Mouse (Mus musculus) limb, embryonic 12.5 days (tissue): ENCODE data around the gene Trim16. TPM values are rescaled to one million over a fixed set of nuclear protein-coding genes. Genes with fewer than 3 reads are reported as not detected.

Experiments
- ATAC-seq: fragments of 200-750 bp; cut with Nextera tagmentation; 2 replicates; pipeline ENCODE4 v1.8.0; 2017; ENCODE audit warnings: low read depth, moderate TSS enrichment; ENCODE audit not compliant: insufficient number of reproducible peaks, insufficient read depth, low FRiP score, low TSS enrichment
- H3K27ac ChIP-seq: fragments of 300-500 bp; sonication (generic); 2 replicates; pipeline ENCODE4 v1.5.1; 2016; ENCODE audit warnings: mild to moderate bottlenecking, moderate library complexity
- H3K27me3 ChIP-seq: fragments of 300-500 bp; sonication (generic); 2 replicates; pipeline ENCODE4 v1.6.1; 2016; ENCODE audit warnings: mild to moderate bottlenecking, moderate library complexity
- H3K36me3 ChIP-seq: fragments of 300-500 bp; sonication (generic); 2 replicates; pipeline ENCODE4 v1.6.1; 2016; ENCODE audit warnings: mild to moderate bottlenecking, moderate library complexity
- H3K4me1 ChIP-seq: fragments of 300-500 bp; sonication (generic); replicated peaks from 2 replicates; pipeline ENCODE4 v1.6.1; 2016
- H3K4me2 ChIP-seq: fragments of 300-500 bp; sonication (generic); 2 replicates; pipeline ENCODE4 v1.6.1; 2016; ENCODE audit warnings: mild to moderate bottlenecking, moderate library complexity
- H3K4me3 ChIP-seq: fragments of 300-500 bp; sonication (generic); replicated peaks from 2 replicates; pipeline ENCODE4 v1.5.1; 2016; ENCODE audit warnings: mild to moderate bottlenecking
- H3K9ac ChIP-seq: fragments of 300-500 bp; sonication (generic); replicated peaks from 2 replicates; pipeline ENCODE4 v1.6.1; 2016; ENCODE audit warnings: mild to moderate bottlenecking, moderate library complexity
- H3K9me3 ChIP-seq: fragments of 300-500 bp; sonication (generic); 2 replicates; pipeline ENCODE4 v1.6.1; 2016; ENCODE audit warnings: mild to moderate bottlenecking, moderate library complexity
- WGBS: fragments of 180-500 bp; shearing (Covaris S2); methylation state at CpG from one replicate; pipeline ENCODE4 v1.1.7; 2016; 5-methylcytosine and 5-hydroxymethylcytosine counted together
- polyA plus RNA-seq: library from polyadenylated mRNA; unstranded; fragments of >200 nt; fragmentation: Nextera tagmentation; extraction: Ambion mirVana; gene quantifications from 2 replicates; pipeline ENCODE4 v1.2.1, GENCODE M21; 2016

Gene Trim16
- polyA plus RNA-seq, 1 experiment from 2014 or later: 8.3 TPM

DNA sequence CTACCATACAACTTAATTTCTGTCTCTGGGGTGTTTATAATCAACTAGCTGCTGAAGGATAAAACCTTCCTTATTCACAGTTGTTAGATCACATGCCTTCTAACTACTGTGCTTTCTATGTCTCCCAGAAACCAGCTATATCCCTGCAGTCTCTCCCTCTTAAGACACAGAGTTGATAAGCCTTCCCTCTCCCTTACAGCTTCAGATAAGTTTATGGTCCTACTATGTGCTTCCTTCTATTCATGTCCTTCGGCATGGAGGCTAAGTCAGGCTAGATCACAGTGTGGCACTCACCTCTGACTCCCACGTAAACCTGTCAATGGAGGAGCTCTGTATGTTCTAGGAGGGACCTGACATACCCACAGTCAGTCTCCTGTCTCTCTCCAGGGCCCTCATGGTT is 10.4 kb downstream of the Trim16 start:
- Histone ChIP-seq H3K36me3 (no peaks in the 10 kb centered on the region), H3K4me2 (no peak overlapping the region), H3K27me3 (no peaks in the 10 kb centered on the region), H3K4me1 (peaks cover 11% of the 10 kb centered on the region), H3K4me3 (no peak overlapping the region), H3K27ac (no peak overlapping the region), H3K9me3 (no peaks in the 10 kb centered on the region), H3K9ac (0 out of 2 replicates have a peak overlapping the region, but pooled peaks have one; percentile 3)
- no peak for ATAC-seq
- 84% methylated on average over 2 of the region's 2 CpGs for WGBS

DNA sequence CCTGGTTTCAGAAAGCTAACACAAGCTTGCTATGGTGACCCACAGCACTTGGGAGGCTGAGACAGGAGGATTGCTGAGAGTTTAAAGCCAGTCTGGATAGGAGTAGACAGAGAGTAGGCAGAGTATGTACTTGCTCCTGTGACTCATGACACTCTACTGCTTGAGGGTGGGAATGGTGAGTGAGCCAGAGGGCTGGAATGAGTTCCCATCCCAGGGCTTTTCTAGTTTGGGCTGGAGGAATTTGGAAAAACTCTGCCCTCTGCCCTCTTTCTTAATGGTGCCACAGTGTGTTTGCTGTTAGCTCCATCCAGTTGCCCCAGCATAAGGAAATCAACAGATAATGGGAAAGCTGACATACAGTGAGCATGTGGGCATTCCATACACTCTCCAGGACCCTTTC is 11.9 kb downstream of the Trim16 start:
- H3K4me1 ChIP-seq: no peaks in the 10 kb centered on the region
- H3K36me3 ChIP-seq: no peaks in the 10 kb centered on the region
- no peak overlapping the region for H3K4me2 ChIP-seq
- H3K4me3 ChIP-seq: no peak overlapping the region
- H3K9me3 ChIP-seq: no peaks in the 10 kb centered on the region
- no peak overlapping the region for H3K27ac ChIP-seq
- no peaks in the 10 kb centered on the region for H3K27me3 ChIP-seq
- H3K9ac ChIP-seq: no peak overlapping the region
- ATAC-seq: no peak

DNA sequence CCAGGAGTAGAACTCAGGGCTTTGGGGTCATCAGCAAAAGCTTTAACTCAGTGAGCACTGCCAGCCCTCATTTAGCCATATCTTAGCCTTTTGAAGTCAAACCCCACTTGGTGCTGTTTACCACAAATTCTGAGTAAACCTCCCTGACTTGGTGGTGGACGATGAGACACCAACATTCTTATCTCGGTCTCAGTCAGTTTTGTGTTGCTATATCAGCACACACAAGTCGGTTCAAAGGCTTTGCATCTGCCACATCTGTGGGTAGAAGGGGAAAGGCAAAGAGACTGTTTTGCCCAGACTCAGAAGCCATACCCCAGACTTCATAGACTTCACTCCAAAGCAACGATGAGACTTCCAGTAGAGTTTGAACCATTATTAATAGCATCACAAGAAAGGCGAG is 24.5 kb downstream of the Trim16 start:
- peaks cover 10% of the 10 kb centered on the region for H3K36me3 ChIP-seq
- no peak overlapping the region for H3K4me2 ChIP-seq
- no peaks in the 10 kb centered on the region for H3K9me3 ChIP-seq
- WGBS: 82% methylated on average over 5 of the region's 5 CpGs
- H3K4me3 ChIP-seq: no peak overlapping the region
- H3K9ac ChIP-seq: no peak overlapping the region
- no peaks in the 10 kb centered on the region for H3K27me3 ChIP-seq
- H3K4me1 ChIP-seq: peaks cover 16% of the 10 kb centered on the region
- no peak overlapping the region for H3K27ac ChIP-seq
- no peak for ATAC-seq

DNA sequence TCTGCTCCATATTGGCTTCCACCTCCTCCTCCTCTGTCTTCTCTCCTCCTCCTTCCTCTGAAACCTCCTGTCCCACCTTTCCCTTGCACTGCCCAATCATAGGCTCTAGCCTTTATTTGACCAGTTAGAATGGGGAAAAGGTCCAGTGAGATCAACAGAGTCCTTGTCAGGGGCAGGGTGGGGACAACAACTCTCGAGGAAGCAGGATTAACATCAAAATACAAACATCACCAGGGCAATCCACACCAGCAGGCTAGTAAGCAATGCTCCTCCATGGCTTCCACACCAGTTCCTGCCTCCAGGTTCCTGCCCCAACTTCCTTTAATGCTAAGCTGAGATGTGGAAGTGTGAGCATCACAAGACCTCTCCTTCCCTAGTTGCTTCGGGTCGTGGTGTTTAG is 25.7 kb downstream of the Trim16 start:
- Histone ChIP-seq H3K4me1 (peaks cover 16% of the 10 kb centered on the region), H3K36me3 (peaks cover 5% of the 10 kb centered on the region), H3K27me3 (no peaks in the 10 kb centered on the region), H3K4me2 (no peak overlapping the region), H3K27ac (no peak overlapping the region), H3K4me3 (no peak overlapping the region), H3K9ac (no peak overlapping the region), H3K9me3 (no peaks in the 10 kb centered on the region)
- ATAC-seq: no peak
- 75% methylated on average over 3 of the region's 3 CpGs for WGBS

DNA sequence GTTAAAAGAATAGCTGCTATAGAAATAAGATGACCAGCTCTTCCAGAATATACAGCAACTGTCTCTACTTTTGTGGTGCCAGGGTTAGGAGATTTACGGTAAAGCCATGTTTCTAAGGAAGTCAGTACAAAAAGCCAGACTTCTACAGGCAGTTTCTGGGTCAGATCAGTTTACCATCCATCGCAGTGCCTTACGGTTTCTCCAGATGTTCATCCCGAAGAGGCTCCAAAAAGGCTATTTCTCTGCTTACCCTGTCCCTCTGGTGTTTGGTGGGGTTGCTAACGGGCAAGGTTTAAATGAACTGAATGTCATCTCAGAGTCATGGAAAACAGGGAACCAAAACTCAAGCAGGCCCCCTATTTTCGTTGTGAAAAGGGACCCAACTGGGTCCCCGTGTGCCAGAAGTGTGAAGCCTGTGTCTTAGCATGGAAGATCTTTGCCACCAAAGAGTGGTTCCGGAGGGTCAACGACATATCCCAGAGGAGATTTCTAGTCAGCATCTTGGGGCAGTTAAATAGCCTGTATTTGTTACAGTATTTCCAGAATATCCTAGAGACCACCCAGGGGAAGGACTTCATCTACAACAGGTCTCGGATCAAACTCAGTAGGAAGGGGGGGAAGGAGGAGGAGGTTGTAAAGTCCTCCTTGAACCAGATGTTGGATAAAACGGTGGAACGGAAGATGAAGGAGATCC is 27.1 kb downstream of the Trim16 start, which contains the start of gene Fbxw10:
Fbxw10 (plus strand) TSS at position 109 of the 694 bp plus-strand sequence.
- WGBS: 8% methylated on average over 12 of the region's 12 CpGs
- no peaks in the 10 kb centered on the region for H3K36me3 ChIP-seq
- 0 out of 2 replicates have a peak within 1 kb of the TSS, but pooled peaks have one; percentile 48 for H3K9ac ChIP-seq
- peak within 1 kb of the TSS; percentile 91 for H3K27ac ChIP-seq
- ATAC-seq: peak; percentile 42; the same call in 1 of the 2 replicates
- H3K9me3 ChIP-seq: no peaks in the 10 kb centered on the region
- no peaks in the 10 kb centered on the region for H3K27me3 ChIP-seq
- H3K4me2 ChIP-seq: peak within 1 kb of the TSS; percentile 56
- peaks cover 16% of the 10 kb centered on the region for H3K4me1 ChIP-seq
- peak within 1 kb of the TSS; percentile 30 for H3K4me3 ChIP-seq

DNA sequence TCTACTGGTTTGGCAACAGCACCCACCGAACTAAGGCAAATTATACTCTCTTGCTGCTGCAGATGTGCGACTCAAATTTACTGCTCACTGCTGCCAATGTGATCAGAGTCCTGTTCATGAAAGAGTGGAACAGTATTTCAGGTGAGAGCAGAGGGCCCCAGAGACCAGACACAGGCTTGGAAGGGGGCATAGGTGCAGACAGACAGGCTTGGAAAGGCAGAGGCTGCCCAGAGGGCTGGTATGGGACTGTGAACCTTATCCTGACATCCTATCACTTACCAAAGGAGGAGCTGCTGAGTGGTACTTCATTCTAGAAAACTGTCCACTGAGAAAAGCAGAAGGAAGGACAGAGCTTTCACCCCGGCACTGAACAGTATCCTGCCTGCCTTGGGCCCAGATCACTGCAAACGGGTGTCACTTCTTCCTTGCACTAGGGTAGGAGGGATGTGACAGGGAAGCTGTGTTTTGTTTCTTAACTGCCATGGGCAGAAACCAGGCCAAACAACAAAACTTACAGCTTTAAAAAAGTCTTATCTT is 27.7 kb downstream of the Trim16 start:
- H3K4me2 ChIP-seq: peak overlapping the region; percentile 56
- 30% methylated on average over 4 of the region's 4 CpGs for WGBS
- peak overlapping the region; percentile 91 for H3K27ac ChIP-seq
- peaks cover 16% of the 10 kb centered on the region for H3K4me1 ChIP-seq
- H3K4me3 ChIP-seq: peak overlapping the region; percentile 30; the same call in 1 of the 2 replicates
- 0 out of 2 replicates have a peak overlapping the region, but pooled peaks have one; percentile 37 for H3K9ac ChIP-seq
- H3K36me3 ChIP-seq: no peaks in the 10 kb centered on the region
- no peaks in the 10 kb centered on the region for H3K9me3 ChIP-seq
- ATAC-seq: no peak
- H3K27me3 ChIP-seq: no peaks in the 10 kb centered on the region

DNA sequence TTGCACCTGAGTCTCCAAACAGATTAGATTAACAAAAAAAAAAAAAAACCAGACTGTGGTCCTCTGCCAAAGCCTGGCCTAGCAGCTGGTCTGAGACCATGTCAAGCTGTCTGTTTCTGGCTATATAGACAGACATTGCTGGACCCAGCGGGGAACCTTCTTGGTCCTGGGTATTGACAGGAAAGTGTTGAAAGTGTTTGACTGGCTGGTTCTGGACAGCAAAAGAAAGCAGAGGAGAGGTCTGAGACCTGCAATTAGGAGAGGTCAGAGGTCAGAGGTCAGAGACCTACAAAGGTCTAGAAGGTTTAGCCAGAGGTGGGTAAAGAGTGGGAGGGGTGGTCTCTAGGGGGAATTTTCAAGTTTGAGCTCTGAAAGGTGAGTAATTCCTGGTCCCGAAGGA is 28.3 kb downstream of the Trim16 start:
- H3K4me3 ChIP-seq: no peak overlapping the region
- peaks cover 16% of the 10 kb centered on the region for H3K4me1 ChIP-seq
- no peaks in the 10 kb centered on the region for H3K9me3 ChIP-seq
- H3K27ac ChIP-seq: peak overlapping the region; percentile 17; the same call in 1 of the 2 replicates
- ATAC-seq: no peak
- H3K9ac ChIP-seq: no peak overlapping the region
- H3K36me3 ChIP-seq: no peaks in the 10 kb centered on the region
- 33% methylated on average over 2 of the region's 2 CpGs for WGBS
- no peak overlapping the region for H3K4me2 ChIP-seq
- no peaks in the 10 kb centered on the region for H3K27me3 ChIP-seq

DNA sequence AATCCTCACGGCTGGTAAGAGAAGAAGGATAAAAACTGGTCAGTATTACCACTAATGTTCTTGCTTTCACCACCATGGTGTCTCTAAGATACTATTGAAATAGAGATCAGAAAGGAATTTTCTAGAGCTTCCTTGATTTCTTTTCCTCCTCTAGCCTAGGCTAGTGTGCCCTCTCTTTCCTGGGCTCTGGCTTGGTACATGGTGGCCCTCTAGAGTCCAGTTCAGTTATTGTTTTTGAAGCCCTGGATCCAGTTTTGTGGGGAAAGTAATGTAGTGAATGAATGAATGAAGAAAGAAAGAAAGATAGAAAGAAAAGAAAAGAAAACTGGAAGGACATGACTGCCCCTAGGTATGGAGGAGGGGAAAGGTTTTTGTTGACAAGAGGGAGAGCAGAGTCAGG is 31.2 kb downstream of the Trim16 start:
- H3K36me3 ChIP-seq: no peaks in the 10 kb centered on the region
- no peak overlapping the region for H3K4me3 ChIP-seq
- 90% methylated on average over 1 of the region's 1 CpGs for WGBS
- no peak overlapping the region for H3K4me2 ChIP-seq
- H3K9me3 ChIP-seq: no peaks in the 10 kb centered on the region
- H3K27ac ChIP-seq: no peak overlapping the region
- H3K4me1 ChIP-seq: peaks cover 16% of the 10 kb centered on the region
- no peak overlapping the region for H3K9ac ChIP-seq
- H3K27me3 ChIP-seq: no peaks in the 10 kb centered on the region
- ATAC-seq: no peak

DNA sequence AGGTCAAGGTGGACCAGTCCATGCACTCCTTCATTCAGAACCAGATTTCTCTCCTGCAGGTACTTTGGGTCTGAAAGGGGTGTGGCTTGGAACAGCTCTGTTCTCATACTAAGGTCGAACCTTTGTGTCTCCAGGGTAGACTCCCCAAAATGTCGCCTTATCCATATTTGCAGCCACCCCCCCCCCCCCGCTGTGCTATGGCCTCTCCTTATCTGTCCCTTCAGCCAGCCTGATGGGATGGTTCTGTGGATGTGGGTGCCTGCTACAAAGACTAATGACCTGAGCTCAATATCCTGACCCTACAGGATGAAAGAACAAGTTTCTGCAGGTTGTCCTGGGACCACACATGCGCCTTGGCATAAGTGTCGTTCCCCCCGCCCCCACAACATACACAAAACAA is 33.3 kb downstream of the Trim16 start:
- ATAC-seq: no peak
- Histone ChIP-seq H3K9ac (no peak overlapping the region), H3K4me3 (no peak overlapping the region), H3K4me1 (peaks cover 3% of the 10 kb centered on the region; the same call in 1 of the 2 replicates), H3K9me3 (no peaks in the 10 kb centered on the region), H3K27me3 (no peaks in the 10 kb centered on the region), H3K27ac (no peak overlapping the region), H3K4me2 (no peak overlapping the region), H3K36me3 (no peaks in the 10 kb centered on the region)
- 89% methylated on average over 6 of the region's 6 CpGs for WGBS

DNA sequence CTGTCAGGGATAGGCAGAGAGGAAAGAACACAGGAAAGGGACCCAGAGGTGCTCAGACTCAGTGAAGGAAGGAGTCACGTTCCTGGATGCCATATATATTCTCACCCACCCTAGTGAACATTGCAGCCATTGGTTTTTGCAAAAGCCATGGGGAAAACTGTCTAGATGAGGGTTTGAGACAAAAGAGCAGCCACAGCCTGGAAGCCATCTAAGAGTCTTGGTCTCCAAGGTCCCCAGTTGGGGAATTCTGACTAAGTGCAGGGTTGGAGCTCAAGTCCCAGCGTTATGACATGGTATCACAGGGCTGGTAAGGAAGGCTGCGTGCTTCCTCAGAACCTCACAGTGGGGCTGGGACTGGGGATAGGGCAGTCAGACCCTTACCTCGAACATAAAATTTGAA is 45.5 kb downstream of the Trim16 start:
- no peak overlapping the region for H3K4me3 ChIP-seq
- no peaks in the 10 kb centered on the region; the same call in 1 of the 2 replicates for H3K27me3 ChIP-seq
- no peaks in the 10 kb centered on the region for H3K4me1 ChIP-seq
- H3K27ac ChIP-seq: no peak overlapping the region
- no peak for ATAC-seq
- WGBS: 76% methylated on average over 4 of the region's 4 CpGs
- H3K9me3 ChIP-seq: no peaks in the 10 kb centered on the region
- no peak overlapping the region for H3K9ac ChIP-seq
- no peak overlapping the region for H3K4me2 ChIP-seq
- H3K36me3 ChIP-seq: no peaks in the 10 kb centered on the region

DNA sequence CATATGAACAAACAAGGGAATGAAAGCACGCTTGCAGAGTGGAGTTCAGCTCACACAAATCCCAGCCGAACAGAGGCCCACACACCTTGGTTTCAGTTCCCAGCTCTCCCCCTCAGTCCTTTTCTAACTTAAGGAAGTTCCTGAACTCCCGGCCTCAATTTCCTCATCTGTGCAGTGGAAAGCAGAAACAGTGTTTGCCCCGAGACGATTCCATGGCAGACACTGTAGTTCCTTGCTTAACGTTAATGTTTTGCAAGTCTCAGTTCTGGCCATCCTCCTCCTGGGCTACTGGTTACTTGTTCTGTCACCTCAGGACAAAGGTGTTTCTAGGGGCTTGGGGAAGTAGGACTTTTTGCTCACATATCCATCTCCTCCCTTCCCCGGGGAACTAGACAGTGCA is 46.7 kb downstream of the Trim16 start:
- no peak overlapping the region for H3K4me2 ChIP-seq
- ATAC-seq: no peak
- H3K27ac ChIP-seq: no peak overlapping the region
- no peaks in the 10 kb centered on the region for H3K9me3 ChIP-seq
- no peak overlapping the region for H3K9ac ChIP-seq
- no peaks in the 10 kb centered on the region for H3K4me1 ChIP-seq
- no peak overlapping the region for H3K4me3 ChIP-seq
- 84% methylated on average over 7 of the region's 7 CpGs for WGBS
- no peaks in the 10 kb centered on the region; the same call in 1 of the 2 replicates for H3K27me3 ChIP-seq
- no peaks in the 10 kb centered on the region for H3K36me3 ChIP-seq
